Mouse (Mus musculus) myocyte (in vitro differentiated cells): ENCODE data around the gene Ttc23l.

ENCODE experiments used
- CEBPB ChIP-seq: IDR thresholded peaks from 2 replicates; pipeline ENCODE4 v1.6.1; 2011; ENCODE audit warnings: mild to moderate bottlenecking, moderate library complexity; ENCODE audit not compliant: poor library complexity, insufficient read depth, severe bottlenecking
- E2F4 ChIP-seq: IDR thresholded peaks from one replicate; pipeline ENCODE4 v1.6.1; 2011; ENCODE audit warnings: mild to moderate bottlenecking, control low read depth, moderate library complexity; ENCODE audit not compliant: insufficient read depth
- MYOG ChIP-seq, 3 experiments: IDR thresholded peaks; one replicate each; pipeline ENCODE4 v1.6.1; 2011; ENCODE audit warnings: control low read depth in 2 of 3, low read depth in 2 of 3, mild to moderate bottlenecking in 2 of 3; ENCODE audit not compliant: insufficient read length in 2 of 3, control insufficient read depth in 1 of 3, insufficient read depth in 1 of 3
- POLR2A ChIP-seq: IDR thresholded peaks from one replicate; pipeline ENCODE4 v1.6.1; 2011; ENCODE audit warnings: low read depth, mild to moderate bottlenecking, control low read depth, moderate library complexity; ENCODE audit not compliant: insufficient read length
- POLR2AphosphoS2 ChIP-seq: IDR thresholded peaks from one replicate; pipeline ENCODE4 v1.6.1; 2011; ENCODE audit warnings: low read depth, control low read depth; ENCODE audit not compliant: insufficient read length
- TCF12 ChIP-seq: IDR thresholded peaks from one replicate; pipeline ENCODE4 v1.6.1; 2011; ENCODE audit warnings: mild to moderate bottlenecking, control low read depth; ENCODE audit not compliant: poor library complexity, insufficient read depth, severe bottlenecking
- USF1 ChIP-seq: IDR thresholded peaks from one replicate; pipeline ENCODE4 v1.6.1; 2011; ENCODE audit warnings: low read depth, mild to moderate bottlenecking, control low read depth, moderate library complexity

DNA sequence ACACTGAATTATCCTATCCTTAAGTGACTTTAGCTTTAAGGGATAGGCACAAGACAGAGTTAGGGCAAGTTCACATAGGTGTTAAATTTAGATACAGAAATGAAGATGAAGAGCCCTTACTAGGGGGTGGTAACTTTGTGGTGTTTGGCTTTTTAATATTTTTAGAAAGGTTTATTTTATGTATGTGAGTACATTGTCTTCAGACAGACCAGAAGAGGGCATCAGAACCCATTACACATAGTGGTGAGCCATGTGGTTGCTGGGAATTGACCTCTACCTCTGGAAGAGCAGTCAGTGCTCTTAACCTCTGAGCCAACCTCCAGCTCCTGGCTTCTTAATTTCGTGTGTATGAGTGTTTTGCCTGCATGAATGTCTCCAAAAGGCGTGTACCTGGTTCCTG is 71.2 kb downstream of the Ttc23l start:
- TF ChIP-seq POLR2AphosphoS2 (no peak), POLR2A (no peak), TCF12 (no peak), USF1 (no peak), CEBPB (no peak), E2F4 (no peak), MYOG (IDR thresholded peaks at IDR 0.05; ENCODE audit: control insufficient read depth in 1 of 3, insufficient read depth in 1 of 3, insufficient read length in 2 of 3, low read depth in 2 of 3) (no peak)
